Mouse (Mus musculus) inflammation-experienced regulatory T-cells, adult 6 months (primary cell): ENCODE measurements at regions not wholly inside any gene's neighbourhood (a gene's known extent, or its start where the extent isn't known, plus 50 kb on each side); places are given as distances from the start of the nearest gene placed in this dataset.

Experiments used
- ATAC-seq: one replicate; pipeline ENCODE4 v1.8.0; 2017

- no peak for ATAC-seq
Observed at GRCm38 (mm10) chr15:6218087-6218486, 81.5 kb upstream of the Dab2 start.

- no peak for ATAC-seq
Observed at GRCm38 (mm10) chr15:6225227-6225626, 74.4 kb upstream of the Dab2 start.

- no peak for ATAC-seq
Observed at GRCm38 (mm10) chr15:6230618-6231017, 69.0 kb upstream of the Dab2 start.

DNA sequence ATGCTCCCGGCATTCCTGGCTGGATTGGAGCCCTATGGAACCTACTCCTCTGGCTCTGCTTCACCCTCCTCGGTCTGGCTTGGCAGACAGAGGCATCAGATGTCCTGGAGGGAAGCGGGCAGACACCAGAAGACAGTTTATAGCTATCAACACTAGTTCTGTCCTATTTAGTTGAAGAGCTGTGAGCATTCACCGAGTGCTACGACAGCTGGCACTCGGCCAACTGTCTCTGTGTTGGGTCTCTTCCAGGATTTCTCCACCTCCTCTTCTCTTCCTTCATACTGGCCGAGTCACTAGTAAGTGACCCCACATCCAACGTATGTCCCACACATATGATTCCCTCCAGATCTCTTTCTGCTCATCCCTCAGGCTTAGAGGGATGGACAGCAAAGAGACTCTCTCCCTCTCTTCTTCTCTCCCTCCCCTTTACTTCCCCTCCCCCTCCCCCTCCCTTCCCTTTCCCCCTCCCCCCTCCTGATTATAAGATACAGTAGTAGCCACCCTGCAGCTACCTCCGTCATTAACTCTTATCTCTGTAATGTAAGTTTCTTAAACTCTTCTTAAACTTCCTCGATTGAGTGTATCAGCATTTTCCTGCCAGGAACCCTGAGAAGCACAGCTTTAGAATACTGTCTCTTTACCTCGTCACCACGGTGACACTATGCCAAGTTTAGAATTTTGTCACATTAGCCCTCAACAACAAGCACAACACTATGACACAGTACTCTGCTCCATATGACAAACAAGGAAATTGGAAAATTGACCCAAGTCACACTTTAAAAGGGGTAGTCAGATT is 68.1 kb upstream of the Dab2 start:
- ATAC-seq = no peak

DNA sequence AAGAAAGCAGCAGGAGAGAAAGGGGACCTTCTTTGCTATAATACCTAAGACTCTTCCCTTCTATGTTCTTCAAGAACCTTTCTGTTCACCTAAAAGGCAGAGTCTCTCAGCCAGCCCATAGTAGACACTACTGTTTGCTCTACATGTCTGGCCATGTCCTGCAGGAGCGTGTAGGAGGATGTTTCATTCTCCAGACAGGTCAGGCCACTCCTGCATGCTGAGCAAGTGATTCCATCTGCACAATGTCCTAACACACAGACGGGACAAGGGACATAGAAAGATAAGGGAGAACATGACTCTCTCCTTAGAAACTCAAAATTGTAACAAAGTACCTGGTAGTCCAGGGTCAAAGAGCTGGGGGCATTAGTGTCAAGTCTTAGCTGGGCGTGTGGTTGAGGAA is 66.0 kb upstream of the Dab2 start:
- no peak for ATAC-seq

- ATAC-seq = no peak
Observed at GRCm38 (mm10) chr15:6236583-6236982, 63.0 kb upstream of the Dab2 start.

- no peak for ATAC-seq
Observed at GRCm38 (mm10) chr15:6237726-6238125, 61.9 kb upstream of the Dab2 start.

DNA sequence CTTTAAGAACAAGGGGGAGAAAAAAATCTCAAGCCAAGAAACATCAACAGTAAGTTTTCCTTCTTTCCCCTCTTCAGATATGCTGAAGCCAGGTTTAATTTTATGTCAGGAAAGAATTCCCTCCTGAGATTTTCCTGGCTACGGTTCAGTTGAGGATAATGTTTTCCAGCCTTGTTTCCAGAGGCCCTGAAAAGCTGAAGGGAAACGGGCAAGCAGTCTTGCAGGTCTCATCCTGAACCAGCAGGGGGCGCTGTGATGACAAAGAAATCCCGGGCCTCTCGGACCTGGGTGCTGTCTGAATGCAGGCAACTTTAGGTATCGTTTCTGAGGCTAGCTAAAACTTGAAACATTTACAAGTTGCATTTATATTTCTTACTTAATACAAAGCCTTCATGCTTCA is 61.5 kb upstream of the Dab2 start:
- no peak for ATAC-seq

DNA sequence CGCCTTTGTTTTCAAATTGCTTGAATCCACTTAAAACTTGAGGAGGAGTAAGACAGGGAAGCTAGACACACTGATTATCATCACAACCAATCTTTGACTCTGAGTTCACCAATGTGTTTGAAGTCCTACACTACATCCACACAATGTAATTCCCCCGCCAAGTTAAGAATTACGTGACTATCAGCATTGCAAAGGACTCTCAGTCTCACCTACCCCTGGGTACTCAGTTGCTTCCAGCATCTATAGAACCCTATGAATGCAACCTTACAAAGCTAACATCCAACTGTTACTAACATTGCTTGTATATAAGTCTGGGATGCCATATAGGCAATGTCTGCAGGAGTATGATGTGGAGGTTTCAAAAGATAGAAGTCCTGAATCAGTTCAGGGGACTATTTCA is 60.8 kb upstream of the Dab2 start:
- ATAC-seq = no peak

- ATAC-seq = no peak
Observed at GRCm38 (mm10) chr15:6242132-6242531, 57.5 kb upstream of the Dab2 start.

DNA sequence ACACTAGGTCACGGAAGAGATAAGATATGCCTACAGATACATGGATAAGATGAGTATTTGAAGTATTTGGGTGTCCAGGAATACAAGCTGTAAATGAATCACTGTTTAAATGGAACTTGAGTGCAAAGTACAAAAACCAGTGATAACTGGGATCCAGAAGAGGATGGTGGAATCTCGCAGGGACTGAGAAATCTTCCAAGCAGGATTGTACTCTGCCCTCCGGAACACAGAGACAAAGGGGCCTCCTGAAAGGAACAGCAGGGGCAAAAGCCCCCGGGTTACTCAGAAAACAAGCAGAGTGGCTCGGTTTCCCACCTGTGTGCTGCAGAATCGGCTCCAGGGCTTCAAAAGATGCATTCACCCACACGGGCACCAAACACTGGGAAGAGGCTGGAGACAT is 55.2 kb upstream of the Dab2 start:
- no peak for ATAC-seq

DNA sequence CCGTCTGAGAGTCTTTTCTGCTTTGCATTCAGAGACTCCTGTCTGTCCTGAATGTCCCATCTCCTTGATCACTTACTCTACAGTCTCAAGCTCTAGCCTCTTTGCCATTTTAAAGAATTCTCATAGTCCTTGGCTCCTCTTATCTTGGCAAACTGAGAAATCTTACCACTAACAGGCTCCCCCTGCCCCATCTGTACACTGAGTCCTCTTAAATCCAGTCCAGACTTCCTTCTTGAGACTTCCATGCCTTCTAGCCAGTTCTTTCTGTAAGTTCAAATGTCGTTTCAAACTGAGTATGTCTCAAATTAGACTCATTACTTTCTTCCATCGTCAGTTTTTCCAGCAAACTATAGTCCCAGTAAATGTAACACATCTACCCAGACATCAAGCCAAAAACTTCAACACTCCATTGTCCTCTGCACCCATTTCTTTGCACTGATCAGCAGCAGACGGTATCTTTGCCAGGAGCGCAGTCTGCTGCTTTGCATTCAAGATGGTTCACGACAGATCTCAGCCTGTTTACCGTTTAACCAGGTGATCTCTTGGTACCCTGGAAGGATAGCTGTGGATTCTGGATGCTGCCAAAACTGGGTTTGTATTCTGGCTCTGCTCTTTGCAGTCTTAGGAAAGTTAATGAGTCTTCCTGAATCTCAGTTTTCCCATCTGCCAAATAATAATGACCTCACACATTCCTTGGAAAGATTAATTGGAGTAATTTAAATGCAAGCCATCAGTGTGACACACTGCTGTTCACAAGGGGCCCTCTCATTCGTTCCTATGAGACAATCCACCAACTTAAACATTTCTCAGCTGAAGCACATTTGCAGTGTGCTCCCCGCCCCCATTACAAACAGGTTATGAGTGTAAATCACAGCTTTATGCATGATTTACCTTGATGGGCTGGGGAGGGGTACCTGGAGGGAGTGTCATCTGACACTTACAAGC is 53.4 kb upstream of the Dab2 start:
- ATAC-seq = no peak

- no peak for ATAC-seq
Observed at GRCm38 (mm10) chr15:6248470-6248869, 51.1 kb upstream of the Dab2 start.
